Mouse (Mus musculus): ENCODE results near the gene Slc37a1. TPM values are rescaled to one million over a fixed set of nuclear protein-coding genes. Genes with fewer than 3 reads are reported as not detected.

Slc37a1 gene
- polyA plus RNA-seq, 1 experiment from 2014 or later = 6.7 TPM

DNA sequence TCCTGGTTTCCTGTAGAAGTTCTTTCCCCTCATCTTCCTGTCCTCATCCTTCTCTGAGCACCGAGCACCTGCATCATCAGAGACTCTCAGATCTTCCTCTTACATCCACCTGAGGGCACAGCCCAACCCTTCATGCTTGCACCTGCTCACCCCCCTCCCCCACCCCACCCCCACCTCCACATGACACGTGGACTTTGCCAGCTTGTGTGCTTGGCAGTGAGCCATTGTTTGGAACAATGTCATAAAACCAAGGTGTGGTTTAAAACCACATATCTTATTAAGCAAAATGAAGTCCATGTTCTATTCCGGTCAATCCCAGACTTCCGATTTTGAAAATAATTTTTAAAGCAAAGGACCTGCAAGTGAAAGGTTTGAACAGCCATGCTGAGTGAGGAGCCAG, 35.9 kb downstream of the Slc37a1 start:
- H3K27ac ChIP-seq (replicated peaks) = no peak overlapping the region
- H3K36me3 ChIP-seq = no peaks in the 10 kb centered on the region
- peaks cover 11% of the 10 kb centered on the region for H3K4me1 ChIP-seq
- no peaks in the 10 kb centered on the region for H3K9me3 ChIP-seq
- no peak overlapping the region for H3K4me2 ChIP-seq
- WGBS = 76% methylated on average over 4 of the region's 4 CpGs
- H3K27me3 ChIP-seq (replicated peaks) = no peaks in the 10 kb centered on the region
- ATAC-seq (ENCODE audit: extremely low read depth, insufficient number of reproducible peaks, low FRiP score, low TSS enrichment) = no peak
- H3K4me3 ChIP-seq = no peak overlapping the region
- H3K9ac ChIP-seq = no peak overlapping the region

DNA sequence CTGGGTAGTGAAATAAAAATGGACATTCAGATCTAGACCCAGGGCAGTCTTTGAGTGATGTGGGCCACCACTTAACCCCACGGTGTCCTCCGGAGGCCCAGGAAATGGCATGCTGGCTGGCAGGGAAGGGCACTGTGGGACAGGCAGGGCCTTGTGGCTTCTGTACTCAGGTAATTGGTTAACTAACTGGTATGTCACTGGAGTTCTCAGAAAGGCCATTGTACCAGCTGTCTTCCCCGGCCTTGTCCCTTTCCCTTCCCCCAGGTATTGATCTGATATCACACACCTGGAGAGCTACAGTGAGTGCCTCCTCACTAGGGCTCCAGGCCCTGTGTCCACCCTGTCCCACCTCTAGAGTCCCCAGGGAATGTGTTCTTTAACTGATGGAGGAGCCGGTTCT, 36.8 kb downstream of the Slc37a1 start:
- Histone ChIP-seq H3K4me3 (no peak overlapping the region), H3K9ac (no peak overlapping the region), H3K27me3 (replicated peaks) (no peaks in the 10 kb centered on the region; the same call in 1 of the 2 replicates), H3K4me2 (no peak overlapping the region), H3K4me1 (peaks cover 11% of the 10 kb centered on the region), H3K27ac (replicated peaks) (no peak overlapping the region), H3K9me3 (no peaks in the 10 kb centered on the region), H3K36me3 (no peaks in the 10 kb centered on the region)
- 78% methylated on average over 4 of the region's 4 CpGs for WGBS
- no peak for ATAC-seq (ENCODE audit: extremely low read depth, insufficient number of reproducible peaks, low FRiP score, low TSS enrichment)

DNA sequence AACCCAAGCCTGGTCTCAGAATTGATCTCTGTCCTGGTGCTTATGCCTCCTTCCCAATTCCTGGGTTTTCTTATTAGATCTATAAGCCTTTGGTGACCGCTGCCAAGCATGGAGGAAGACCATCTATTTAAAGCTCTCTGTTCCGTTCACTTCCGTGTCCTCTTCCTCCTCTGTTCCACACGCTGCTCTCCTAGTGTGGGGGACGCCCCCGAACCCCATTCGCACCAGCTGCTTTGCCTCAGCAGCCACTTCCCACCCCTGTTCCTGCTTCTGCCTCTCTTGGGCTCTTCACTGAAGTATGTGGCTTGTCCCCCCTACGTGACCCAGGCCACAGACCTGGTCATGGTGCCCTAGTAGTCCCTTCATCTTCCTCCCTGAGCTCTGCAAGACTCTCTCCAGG, 37.6 kb downstream of the Slc37a1 start:
- Histone ChIP-seq H3K27me3 (replicated peaks) (no peaks in the 10 kb centered on the region; the same call in 1 of the 2 replicates), H3K9me3 (no peaks in the 10 kb centered on the region), H3K9ac (no peak overlapping the region), H3K4me2 (no peak overlapping the region), H3K4me1 (peaks cover 11% of the 10 kb centered on the region), H3K27ac (replicated peaks) (no peak overlapping the region), H3K4me3 (no peak overlapping the region), H3K36me3 (no peaks in the 10 kb centered on the region)
- 80% methylated on average over 8 of the region's 8 CpGs for WGBS
- no peak for ATAC-seq (ENCODE audit: extremely low read depth, insufficient number of reproducible peaks, low FRiP score, low TSS enrichment)

DNA sequence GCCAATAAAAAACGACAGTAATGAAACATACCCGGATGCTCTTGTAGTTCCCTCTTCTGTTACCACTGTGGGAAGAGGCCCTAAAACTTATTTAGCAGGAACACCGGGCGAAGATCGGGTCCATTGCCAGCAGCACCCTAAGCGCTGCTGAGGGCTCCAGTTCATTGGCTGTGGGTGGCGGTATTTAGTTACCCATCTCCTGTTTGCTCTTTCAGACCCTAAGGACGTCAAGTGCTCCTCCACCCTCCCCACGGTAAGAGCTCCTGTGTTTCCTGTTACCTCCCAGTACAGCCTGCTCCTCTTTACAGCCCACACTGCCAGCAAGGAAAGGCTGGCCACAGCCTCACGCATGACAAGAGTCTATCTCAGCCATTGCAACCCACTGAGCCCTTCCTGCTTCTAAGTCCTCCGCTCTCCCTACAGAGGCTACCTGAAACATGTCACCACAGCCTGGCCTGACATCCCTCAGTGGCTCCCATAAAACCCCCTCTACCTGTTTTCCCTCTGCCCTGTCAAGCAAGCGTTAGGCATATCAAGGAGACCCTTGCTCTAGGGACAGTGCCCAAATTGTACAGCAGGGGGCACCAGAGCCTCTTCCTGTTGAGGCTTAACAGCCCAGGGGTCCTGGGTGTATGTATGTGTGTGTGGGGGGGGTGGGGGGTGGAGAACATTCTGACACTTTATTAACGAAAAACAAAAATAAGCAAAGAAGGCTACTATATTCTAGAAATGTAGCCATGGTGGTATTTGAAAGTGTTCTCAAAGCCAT, 39.0 kb downstream of the Slc37a1 start:
- no peak overlapping the region for H3K4me3 ChIP-seq
- no peak overlapping the region for H3K4me2 ChIP-seq
- no peaks in the 10 kb centered on the region for H3K36me3 ChIP-seq
- H3K27ac ChIP-seq (replicated peaks) = no peak overlapping the region
- 60% methylated on average over 13 of the region's 13 CpGs for WGBS
- no peak overlapping the region for H3K9ac ChIP-seq
- no peak for ATAC-seq (ENCODE audit: extremely low read depth, insufficient number of reproducible peaks, low FRiP score, low TSS enrichment)
- peaks cover 11% of the 10 kb centered on the region for H3K4me1 ChIP-seq
- H3K9me3 ChIP-seq = no peaks in the 10 kb centered on the region
- no peaks in the 10 kb centered on the region; the same call in 1 of the 2 replicates for H3K27me3 ChIP-seq (replicated peaks)

DNA sequence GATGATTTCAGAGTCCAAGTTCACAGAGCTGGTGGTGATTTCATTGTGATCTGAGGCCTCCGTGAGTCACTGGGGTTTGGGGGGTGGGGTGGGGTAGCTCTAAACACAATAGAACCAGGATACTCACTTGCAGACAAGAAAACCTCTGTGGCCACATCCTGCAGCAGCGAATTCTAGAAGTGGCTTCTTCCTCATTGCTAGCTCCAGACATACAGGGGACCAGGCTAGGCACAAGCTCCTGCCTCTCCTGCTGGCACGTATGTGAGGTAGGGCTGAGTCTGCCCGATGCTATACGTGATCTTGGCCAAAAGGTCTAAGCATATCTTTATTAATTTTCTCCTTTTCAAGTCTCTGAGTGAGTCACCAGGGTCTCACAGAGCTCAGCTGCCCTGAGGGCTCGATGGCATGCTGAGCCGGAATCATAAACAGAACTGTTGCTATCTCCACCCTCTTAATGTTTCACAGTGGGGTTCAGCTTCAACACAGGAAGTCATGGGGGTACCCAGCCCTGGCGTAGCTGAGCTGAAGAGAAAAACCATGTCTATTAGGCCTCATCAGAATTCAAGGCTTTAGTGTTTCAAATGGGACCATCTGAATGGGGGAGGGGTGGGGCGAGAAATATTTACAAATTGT, 39.7 kb downstream of the Slc37a1 start:
- Histone ChIP-seq H3K4me2 (no peak overlapping the region), H3K4me1 (peaks cover 7% of the 10 kb centered on the region), H3K27me3 (replicated peaks) (no peaks in the 10 kb centered on the region; the same call in 1 of the 2 replicates), H3K36me3 (no peaks in the 10 kb centered on the region), H3K27ac (replicated peaks) (no peak overlapping the region), H3K9me3 (no peaks in the 10 kb centered on the region), H3K4me3 (no peak overlapping the region), H3K9ac (no peak overlapping the region; the same call in 1 of the 2 replicates)
- WGBS = 45% methylated on average over 9 of the region's 9 CpGs
- no peak for ATAC-seq (ENCODE audit: extremely low read depth, insufficient number of reproducible peaks, low FRiP score, low TSS enrichment)

DNA sequence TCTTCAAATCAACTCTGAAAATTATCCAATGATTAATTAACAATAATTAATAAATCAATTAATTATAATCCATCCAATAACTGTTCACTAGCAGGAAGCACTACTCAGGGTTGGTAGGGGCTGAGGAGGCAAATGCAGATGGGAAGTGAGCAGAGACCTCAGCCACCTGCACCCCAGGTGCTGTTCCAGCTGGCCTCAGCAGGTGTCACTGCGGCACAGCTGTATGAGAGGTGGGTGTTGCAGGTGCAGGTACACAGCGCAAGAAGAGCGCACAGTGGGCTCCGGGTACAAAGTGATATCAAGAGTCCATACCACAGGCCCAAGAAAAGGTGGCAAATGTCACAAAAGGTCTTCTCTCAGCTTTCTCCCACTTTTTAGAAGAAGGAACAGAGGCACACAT, 41.9 kb downstream of the Slc37a1 start:
- no peak overlapping the region for H3K27ac ChIP-seq (replicated peaks)
- H3K27me3 ChIP-seq (replicated peaks) = no peaks in the 10 kb centered on the region; the same call in 1 of the 2 replicates
- no peaks in the 10 kb centered on the region for H3K9me3 ChIP-seq
- no peak overlapping the region for H3K4me3 ChIP-seq
- H3K4me1 ChIP-seq = 0 out of 2 replicates have a peak, but pooled peaks cover 4% of the 10 kb centered on the region
- no peak for ATAC-seq (ENCODE audit: extremely low read depth, insufficient number of reproducible peaks, low FRiP score, low TSS enrichment)
- H3K4me2 ChIP-seq = no peak overlapping the region
- H3K36me3 ChIP-seq = no peaks in the 10 kb centered on the region
- WGBS = 67% methylated on average over 4 of the region's 4 CpGs
- H3K9ac ChIP-seq = no peak overlapping the region

DNA sequence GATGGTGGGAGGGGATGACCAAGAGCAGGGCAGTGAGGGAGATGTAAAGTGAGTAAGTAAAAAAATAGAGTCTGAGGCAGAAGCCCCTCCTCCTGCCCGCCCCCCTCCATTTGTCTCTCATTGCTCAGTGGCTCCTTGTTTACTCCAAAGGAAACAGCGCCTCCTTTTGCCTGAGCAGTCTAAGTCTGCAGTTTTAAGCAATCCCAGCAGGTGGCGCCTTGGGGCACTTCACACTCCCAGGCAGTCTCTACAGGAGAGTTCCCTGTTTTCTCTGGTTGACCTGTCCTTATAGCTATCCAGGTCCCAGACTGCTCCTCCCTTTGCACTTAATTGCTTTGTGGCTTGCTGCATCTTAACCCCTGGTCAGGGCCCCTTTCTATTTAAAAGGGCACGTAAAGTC, 44.0 kb downstream of the Slc37a1 start:
- Histone ChIP-seq H3K9me3 (no peaks in the 10 kb centered on the region), H3K9ac (no peak overlapping the region), H3K27ac (replicated peaks) (no peak overlapping the region), H3K36me3 (no peaks in the 10 kb centered on the region), H3K27me3 (replicated peaks) (no peaks in the 10 kb centered on the region; the same call in 1 of the 2 replicates), H3K4me3 (no peak overlapping the region), H3K4me1 (no peaks in the 10 kb centered on the region), H3K4me2 (no peak overlapping the region)
- ATAC-seq (ENCODE audit: extremely low read depth, insufficient number of reproducible peaks, low FRiP score, low TSS enrichment) = no peak
- 37% methylated on average over 4 of the region's 4 CpGs for WGBS

DNA sequence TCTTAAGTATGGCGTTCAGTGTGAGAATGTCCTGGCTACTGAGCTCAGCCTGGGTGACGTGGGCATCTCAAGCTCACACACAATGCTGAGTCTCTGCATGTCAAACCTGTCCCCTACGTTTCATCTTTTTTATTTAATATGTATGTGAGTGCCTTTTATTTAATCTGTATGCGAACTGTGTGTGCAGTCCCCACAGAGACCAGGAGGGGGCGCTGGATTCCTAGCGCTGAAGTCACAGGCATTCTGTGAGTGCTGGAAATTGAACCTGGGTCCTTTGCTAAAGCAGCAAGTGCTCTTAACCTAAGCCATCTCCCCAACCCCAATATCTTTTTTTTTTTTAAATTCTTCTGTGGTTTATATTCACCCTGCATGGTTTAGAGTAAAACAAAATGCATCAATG, 44.7 kb downstream of the Slc37a1 start:
- H3K27me3 ChIP-seq (replicated peaks) = no peaks in the 10 kb centered on the region; the same call in 1 of the 2 replicates
- no peak for ATAC-seq (ENCODE audit: extremely low read depth, insufficient number of reproducible peaks, low FRiP score, low TSS enrichment)
- H3K4me2 ChIP-seq = no peak overlapping the region
- WGBS = 79% methylated on average over 6 of the region's 6 CpGs
- H3K9ac ChIP-seq = no peak overlapping the region
- H3K9me3 ChIP-seq = no peaks in the 10 kb centered on the region
- no peak overlapping the region for H3K4me3 ChIP-seq
- H3K36me3 ChIP-seq = no peaks in the 10 kb centered on the region
- no peaks in the 10 kb centered on the region for H3K4me1 ChIP-seq
- no peak overlapping the region for H3K27ac ChIP-seq (replicated peaks)

DNA sequence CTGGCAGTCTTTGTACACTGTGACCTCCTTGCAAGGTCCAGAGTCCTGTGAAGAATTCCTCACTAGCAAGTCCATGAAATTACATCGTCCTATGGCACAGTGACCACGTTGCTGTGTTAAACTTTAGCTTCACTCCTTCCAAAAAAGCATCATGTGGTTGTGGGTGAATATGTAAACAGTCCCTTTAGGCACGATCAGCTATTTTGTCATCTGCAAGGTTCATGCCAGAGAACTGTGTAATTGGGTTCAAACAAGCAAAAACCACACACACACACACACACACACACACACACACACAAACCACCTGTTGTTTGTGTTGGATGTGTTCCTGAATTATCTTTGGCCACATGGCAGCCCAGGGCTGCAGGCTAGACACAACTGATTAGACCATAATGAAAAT, 45.3 kb downstream of the Slc37a1 start:
- ATAC-seq (ENCODE audit: extremely low read depth, insufficient number of reproducible peaks, low FRiP score, low TSS enrichment) = no peak
- 65% methylated on average over 3 of the region's 3 CpGs for WGBS

DNA sequence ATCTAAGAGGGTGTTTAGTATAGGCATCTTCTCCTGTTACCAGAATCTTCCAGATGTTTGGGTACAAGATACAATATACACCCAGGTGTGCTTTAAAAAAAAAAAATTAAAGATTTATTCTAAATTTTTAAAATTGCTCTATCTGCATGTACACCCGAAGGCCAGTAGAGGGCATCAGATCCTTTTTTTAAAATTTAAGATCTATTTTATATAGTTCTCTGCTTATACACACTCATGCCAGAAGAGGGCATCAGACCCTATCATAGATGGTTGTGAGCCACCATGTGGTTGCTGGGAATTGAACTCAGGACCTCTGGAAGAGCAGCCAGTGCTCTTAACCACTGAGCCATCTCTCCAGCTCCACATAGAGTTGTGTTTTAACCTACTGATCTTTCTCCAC, 45.7 kb downstream of the Slc37a1 start:
- Histone ChIP-seq H3K36me3 (no peaks in the 10 kb centered on the region), H3K27me3 (replicated peaks) (no peaks in the 10 kb centered on the region; the same call in 1 of the 2 replicates), H3K4me3 (no peak overlapping the region), H3K9me3 (no peaks in the 10 kb centered on the region), H3K4me1 (no peaks in the 10 kb centered on the region), H3K27ac (replicated peaks) (no peak overlapping the region), H3K9ac (no peak overlapping the region), H3K4me2 (no peak overlapping the region)
- ATAC-seq (ENCODE audit: extremely low read depth, insufficient number of reproducible peaks, low FRiP score, low TSS enrichment) = no peak
- 47% methylated on average over 1 of the region's 1 CpGs for WGBS

More for the DNA sequence above, 45.3 kb downstream of the Slc37a1 start:
- no peaks in the 10 kb centered on the region; the same call in 1 of the 2 replicates for H3K27me3 ChIP-seq (replicated peaks)
- H3K4me2 ChIP-seq = no peak overlapping the region
- H3K36me3 ChIP-seq = no peaks in the 10 kb centered on the region
- H3K4me3 ChIP-seq = no peak overlapping the region
- no peak overlapping the region for H3K9ac ChIP-seq
- H3K27ac ChIP-seq (replicated peaks) = no peak overlapping the region
- H3K4me1 ChIP-seq = no peaks in the 10 kb centered on the region
- no peaks in the 10 kb centered on the region for H3K9me3 ChIP-seq

DNA sequence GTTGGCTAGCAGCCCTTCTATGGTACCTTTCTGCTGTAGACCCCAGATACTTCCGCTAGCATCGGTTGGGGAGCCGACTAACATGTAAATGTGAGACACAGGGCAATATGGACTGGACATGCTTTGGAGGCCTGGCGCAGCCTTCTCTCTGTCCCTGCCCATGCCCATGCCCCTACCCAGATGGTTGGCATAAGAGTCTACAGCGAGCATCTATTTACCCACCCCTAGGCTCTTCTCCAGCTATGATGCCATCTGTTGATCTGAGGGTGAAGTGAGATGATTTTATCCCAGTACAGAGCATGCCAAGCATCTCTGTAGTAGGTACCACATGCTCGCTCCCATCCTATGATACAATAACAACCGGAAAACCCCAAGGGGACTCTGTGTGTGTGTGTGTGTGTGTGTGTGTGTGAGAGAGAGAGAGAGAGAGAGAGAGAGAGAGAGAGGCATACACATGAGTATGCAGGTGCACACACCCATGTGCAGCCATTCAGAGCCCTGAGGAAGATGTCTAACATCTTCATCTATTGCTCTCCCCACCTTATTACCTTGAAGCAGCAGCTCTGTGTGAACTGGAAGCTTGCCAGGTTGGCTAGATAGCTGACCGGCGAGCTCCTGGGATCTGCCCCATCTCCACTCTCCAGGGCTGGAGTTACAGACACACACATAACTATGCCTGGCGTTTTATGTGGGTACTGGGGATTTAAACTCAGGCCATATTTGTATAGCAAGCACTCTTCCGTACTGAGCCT, 48.1 kb downstream of the Slc37a1 start:
- Histone ChIP-seq H3K4me2 (no peak overlapping the region), H3K27me3 (replicated peaks) (peaks cover 3% of the 10 kb centered on the region; the same call in 1 of the 2 replicates), H3K9ac (no peak overlapping the region), H3K4me3 (no peak overlapping the region), H3K9me3 (no peaks in the 10 kb centered on the region), H3K4me1 (no peaks in the 10 kb centered on the region), H3K36me3 (no peaks in the 10 kb centered on the region), H3K27ac (replicated peaks) (no peak overlapping the region)
- 68% methylated on average over 11 of the region's 11 CpGs for WGBS
- ATAC-seq (ENCODE audit: extremely low read depth, insufficient number of reproducible peaks, low FRiP score, low TSS enrichment) = no peak

All from heart, embryonic 13.5 days (tissue).